Mouse (Mus musculus): Measurements from ENCODE around the gene Mbnl2. TPM values are rescaled to one million over a fixed set of nuclear protein-coding genes. Genes with fewer than 3 reads are reported as not detected.

The Mbnl2 gene
- polyA plus RNA-seq, 1 experiment, result 61.8 TPM

DNA sequence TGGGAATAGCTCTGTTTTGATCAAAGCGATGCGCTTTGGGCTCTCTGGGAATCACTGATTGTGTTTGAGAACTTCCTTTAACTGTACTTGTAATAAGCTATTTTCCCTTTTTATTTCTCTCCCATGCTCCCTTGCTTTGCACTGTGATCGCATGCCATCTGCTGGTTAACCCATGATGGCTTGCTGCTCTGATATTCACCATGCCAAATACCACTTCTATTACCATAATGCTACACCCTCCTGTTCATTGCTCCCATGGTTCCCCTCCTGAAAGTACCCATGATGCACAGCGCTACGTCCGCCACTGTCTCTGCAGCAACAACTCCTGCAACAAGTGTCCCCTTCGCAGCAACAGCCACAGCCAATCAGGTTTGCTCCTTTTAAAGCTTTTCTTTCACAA lies 128.9 kb downstream of the Mbnl2 start:
- no peak overlapping the region for H3K9ac ChIP-seq (ENCODE audit: low read depth, poor library complexity, severe bottlenecking)
- no peaks in the 10 kb centered on the region for H3K4me1 ChIP-seq (ENCODE audit: control insufficient read depth, insufficient read depth, low read length)
- peaks cover 4% of the 10 kb centered on the region; the same call in 1 of the 2 replicates for H3K36me3 ChIP-seq (ENCODE audit: control insufficient read depth, insufficient read depth, low read length, poor library complexity, severe bottlenecking)
- no peak for TF ChIP-seq EP300 (IDR thresholded peaks at IDR 0.05; ENCODE audit: insufficient read depth, low read depth, low read length)
- H3K4me3 ChIP-seq (ENCODE audit: low read depth, low read length), result no peak overlapping the region
- no peaks in the 10 kb centered on the region for H3K27me3 ChIP-seq (ENCODE audit: control insufficient read depth, insufficient read depth, low read length, poor library complexity, severe bottlenecking)
- no peaks in the 10 kb centered on the region for H3K9me3 ChIP-seq (replicated peaks; ENCODE audit: control insufficient read depth, insufficient read depth, low read length, poor library complexity, severe bottlenecking)
- no peak overlapping the region for H3K27ac ChIP-seq (ENCODE audit: insufficient read depth, low read length)

DNA sequence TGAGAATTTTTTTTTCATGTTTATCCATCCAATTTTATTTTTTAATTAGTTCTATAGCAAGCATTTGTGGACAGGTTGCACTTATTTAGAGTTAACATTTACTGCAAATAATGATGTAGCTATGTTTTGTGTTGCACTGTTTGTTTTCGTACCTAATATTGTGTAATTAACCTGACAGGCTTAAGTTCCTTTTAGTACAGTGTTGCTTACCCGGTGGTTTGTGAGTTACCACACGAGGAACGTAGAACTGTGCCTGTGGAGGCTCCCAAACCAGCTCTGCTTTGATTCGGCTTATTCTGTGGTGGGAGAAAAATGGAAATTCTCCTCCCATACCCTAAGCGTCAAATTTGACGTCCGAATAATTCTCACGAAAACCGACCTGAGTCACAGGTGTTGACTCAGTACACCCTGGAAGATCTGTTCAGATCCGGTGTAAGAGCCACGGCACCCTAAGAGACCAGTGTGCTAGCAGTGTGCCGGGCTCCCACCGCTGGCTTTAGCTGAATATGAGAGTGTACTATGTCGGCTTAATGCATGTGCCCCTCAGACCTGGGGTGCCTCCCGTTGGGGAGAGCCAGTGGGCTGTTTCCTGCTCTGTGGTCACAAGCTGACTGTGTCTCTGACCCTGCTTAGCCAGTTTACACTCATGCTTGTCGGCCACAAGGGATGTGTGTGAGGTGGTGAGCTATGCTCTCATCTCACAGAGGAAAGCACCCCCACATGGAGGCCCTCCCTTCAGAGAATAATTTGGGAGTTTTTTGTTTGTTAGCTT lies 129.5 kb downstream of the Mbnl2 start:
- H3K4me1 ChIP-seq (ENCODE audit: control insufficient read depth, insufficient read depth, low read length), result no peaks in the 10 kb centered on the region
- no peak overlapping the region for H3K9ac ChIP-seq (ENCODE audit: low read depth, poor library complexity, severe bottlenecking)
- peaks cover 2% of the 10 kb centered on the region; the same call in 1 of the 2 replicates for H3K36me3 ChIP-seq (ENCODE audit: control insufficient read depth, insufficient read depth, low read length, poor library complexity, severe bottlenecking)
- H3K9me3 ChIP-seq (replicated peaks; ENCODE audit: control insufficient read depth, insufficient read depth, low read length, poor library complexity, severe bottlenecking), result no peaks in the 10 kb centered on the region
- H3K4me3 ChIP-seq (ENCODE audit: low read depth, low read length), result no peak overlapping the region
- H3K27me3 ChIP-seq (ENCODE audit: control insufficient read depth, insufficient read depth, low read length, poor library complexity, severe bottlenecking), result no peaks in the 10 kb centered on the region
- TF ChIP-seq CTCF (IDR thresholded peaks at IDR 0.05; ENCODE audit: low read depth, low read length) (no peak), EP300 (IDR thresholded peaks at IDR 0.05; ENCODE audit: insufficient read depth, low read depth, low read length) (no peak), POLR2A (IDR thresholded peaks at IDR 0.05; ENCODE audit: insufficient read depth, low read length) (no peak)
- no peak overlapping the region for H3K27ac ChIP-seq (ENCODE audit: insufficient read depth, low read length)

DNA sequence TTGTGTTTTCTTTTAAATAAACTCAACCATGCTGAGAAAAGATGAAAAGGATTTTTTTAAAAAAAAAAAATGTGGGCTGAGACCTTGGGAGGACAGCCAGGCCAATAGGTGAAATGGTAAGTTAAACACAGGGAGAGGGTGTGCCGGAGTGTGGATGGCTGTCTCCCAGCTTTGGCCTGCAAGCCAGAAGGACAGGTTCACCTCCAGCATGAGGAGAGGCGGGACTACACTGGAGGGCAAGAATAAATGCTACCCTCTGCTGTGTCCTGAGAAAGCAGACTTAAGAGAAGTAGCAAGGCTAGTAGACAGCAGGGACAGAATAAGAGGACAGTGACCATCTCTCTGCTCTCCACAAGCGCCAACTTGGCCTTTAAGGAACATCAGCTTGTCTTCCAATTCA lies 130.1 kb downstream of the Mbnl2 start:
- H3K9ac ChIP-seq (ENCODE audit: low read depth, poor library complexity, severe bottlenecking), result no peak overlapping the region
- no peak overlapping the region for H3K27ac ChIP-seq (ENCODE audit: insufficient read depth, low read length)
- H3K27me3 ChIP-seq (ENCODE audit: control insufficient read depth, insufficient read depth, low read length, poor library complexity, severe bottlenecking), result no peaks in the 10 kb centered on the region
- peaks cover 2% of the 10 kb centered on the region; the same call in 1 of the 2 replicates for H3K36me3 ChIP-seq (ENCODE audit: control insufficient read depth, insufficient read depth, low read length, poor library complexity, severe bottlenecking)
- H3K4me3 ChIP-seq (ENCODE audit: low read depth, low read length), result no peak overlapping the region
- H3K4me1 ChIP-seq (ENCODE audit: control insufficient read depth, insufficient read depth, low read length), result no peaks in the 10 kb centered on the region
- H3K9me3 ChIP-seq (replicated peaks; ENCODE audit: control insufficient read depth, insufficient read depth, low read length, poor library complexity, severe bottlenecking), result no peaks in the 10 kb centered on the region
- TF ChIP-seq CTCF (IDR thresholded peaks at IDR 0.05; ENCODE audit: low read depth, low read length) (no peak), POLR2A (IDR thresholded peaks at IDR 0.05; ENCODE audit: insufficient read depth, low read length) (no peak), EP300 (IDR thresholded peaks at IDR 0.05; ENCODE audit: insufficient read depth, low read depth, low read length) (no peak)

DNA sequence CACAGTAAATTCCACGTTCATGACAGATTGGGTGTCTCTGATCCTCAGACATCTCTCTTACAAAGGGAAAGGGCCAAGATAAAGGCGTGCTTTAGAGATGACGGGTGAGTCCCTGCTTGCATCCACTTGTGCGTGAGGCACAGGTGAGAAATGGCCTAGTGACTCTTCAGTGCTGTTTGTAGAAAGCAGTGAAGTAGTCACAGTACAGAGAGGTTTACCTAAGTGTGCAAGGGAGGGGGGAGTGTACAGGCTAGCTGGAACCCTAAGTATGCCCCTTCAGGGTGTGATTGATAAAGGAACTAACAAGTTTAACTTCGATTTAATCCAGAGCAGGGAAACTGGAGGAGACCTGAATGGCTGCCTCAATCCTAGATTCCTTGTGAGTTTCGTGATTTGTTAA lies 130.8 kb downstream of the Mbnl2 start:
- no peaks in the 10 kb centered on the region for H3K9me3 ChIP-seq (replicated peaks; ENCODE audit: control insufficient read depth, insufficient read depth, low read length, poor library complexity, severe bottlenecking)
- TF ChIP-seq POLR2A (IDR thresholded peaks at IDR 0.05; ENCODE audit: insufficient read depth, low read length) (no peak), EP300 (IDR thresholded peaks at IDR 0.05; ENCODE audit: insufficient read depth, low read depth, low read length) (no peak), CTCF (IDR thresholded peaks at IDR 0.05; ENCODE audit: low read depth, low read length) (no peak)
- no peak overlapping the region for H3K9ac ChIP-seq (ENCODE audit: low read depth, poor library complexity, severe bottlenecking)
- H3K27ac ChIP-seq (ENCODE audit: insufficient read depth, low read length), result no peak overlapping the region
- H3K36me3 ChIP-seq (ENCODE audit: control insufficient read depth, insufficient read depth, low read length, poor library complexity, severe bottlenecking), result peaks cover 2% of the 10 kb centered on the region; the same call in 1 of the 2 replicates
- no peaks in the 10 kb centered on the region for H3K4me1 ChIP-seq (ENCODE audit: control insufficient read depth, insufficient read depth, low read length)
- no peak overlapping the region for H3K4me3 ChIP-seq (ENCODE audit: low read depth, low read length)
- H3K27me3 ChIP-seq (ENCODE audit: control insufficient read depth, insufficient read depth, low read length, poor library complexity, severe bottlenecking), result no peaks in the 10 kb centered on the region

DNA sequence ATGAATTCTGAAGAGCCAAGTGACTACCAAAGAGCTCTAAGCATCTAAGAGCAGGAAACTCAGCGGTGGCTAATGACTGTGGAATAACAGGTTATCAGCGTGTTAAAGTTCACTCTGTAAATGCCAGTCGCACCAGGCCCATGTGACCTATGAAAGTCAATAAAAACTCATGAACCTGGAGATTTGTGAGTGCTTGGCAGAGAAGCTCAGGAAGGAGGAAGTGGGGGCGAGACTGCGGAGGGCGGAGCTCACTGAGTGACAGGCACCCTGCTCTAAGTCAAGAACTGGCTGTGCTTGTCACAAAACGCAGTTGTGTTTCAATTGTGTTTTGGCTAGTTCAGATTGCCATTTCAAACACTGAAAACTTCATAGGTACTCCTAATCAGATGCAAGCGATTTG lies 131.4 kb downstream of the Mbnl2 start:
- Histone ChIP-seq H3K36me3 (ENCODE audit: control insufficient read depth, insufficient read depth, low read length, poor library complexity, severe bottlenecking) (peaks cover 2% of the 10 kb centered on the region; the same call in 1 of the 2 replicates), H3K4me3 (ENCODE audit: low read depth, low read length) (no peak overlapping the region), H3K9ac (ENCODE audit: low read depth, poor library complexity, severe bottlenecking) (no peak overlapping the region), H3K4me1 (ENCODE audit: control insufficient read depth, insufficient read depth, low read length) (no peaks in the 10 kb centered on the region), H3K9me3 (replicated peaks; ENCODE audit: control insufficient read depth, insufficient read depth, low read length, poor library complexity, severe bottlenecking) (no peaks in the 10 kb centered on the region), H3K27ac (ENCODE audit: insufficient read depth, low read length) (no peak overlapping the region), H3K27me3 (ENCODE audit: control insufficient read depth, insufficient read depth, low read length, poor library complexity, severe bottlenecking) (no peaks in the 10 kb centered on the region)
- TF ChIP-seq CTCF (IDR thresholded peaks at IDR 0.05; ENCODE audit: low read depth, low read length), result no peak
- TF ChIP-seq POLR2A (IDR thresholded peaks at IDR 0.05; ENCODE audit: insufficient read depth, low read length), result no peak
- TF ChIP-seq EP300 (IDR thresholded peaks at IDR 0.05; ENCODE audit: insufficient read depth, low read depth, low read length), result no peak

DNA sequence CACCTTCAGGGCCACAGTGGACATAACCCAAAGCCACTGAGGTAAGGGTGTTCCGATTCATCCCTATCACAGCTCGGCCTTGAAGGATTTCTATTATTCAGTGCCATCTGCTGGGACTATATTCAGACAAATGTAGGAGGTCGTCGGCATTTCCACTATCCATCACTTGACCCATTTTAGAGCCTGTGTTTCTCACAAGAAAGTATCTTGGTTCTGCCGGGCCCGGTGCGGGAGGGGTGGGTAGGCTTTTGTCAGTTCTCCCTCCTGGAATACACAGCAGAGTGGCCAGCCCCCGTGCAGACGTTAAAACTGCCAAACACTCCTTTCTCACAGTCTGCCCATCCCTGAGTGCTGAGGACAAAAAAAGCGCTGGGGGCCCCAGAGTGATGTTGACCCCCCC lies 134.4 kb downstream of the Mbnl2 start:
- H3K9ac ChIP-seq (ENCODE audit: low read depth, poor library complexity, severe bottlenecking), result no peak overlapping the region
- no peaks in the 10 kb centered on the region for H3K9me3 ChIP-seq (replicated peaks; ENCODE audit: control insufficient read depth, insufficient read depth, low read length, poor library complexity, severe bottlenecking)
- TF ChIP-seq EP300 (IDR thresholded peaks at IDR 0.05; ENCODE audit: insufficient read depth, low read depth, low read length) (no peak), POLR2A (IDR thresholded peaks at IDR 0.05; ENCODE audit: insufficient read depth, low read length) (no peak), CTCF (IDR thresholded peaks at IDR 0.05; ENCODE audit: low read depth, low read length) (no peak)
- H3K27me3 ChIP-seq (ENCODE audit: control insufficient read depth, insufficient read depth, low read length, poor library complexity, severe bottlenecking), result no peaks in the 10 kb centered on the region
- no peaks in the 10 kb centered on the region for H3K36me3 ChIP-seq (ENCODE audit: control insufficient read depth, insufficient read depth, low read length, poor library complexity, severe bottlenecking)
- H3K4me1 ChIP-seq (ENCODE audit: control insufficient read depth, insufficient read depth, low read length), result no peaks in the 10 kb centered on the region
- H3K27ac ChIP-seq (ENCODE audit: insufficient read depth, low read length), result no peak overlapping the region
- no peak overlapping the region for H3K4me3 ChIP-seq (ENCODE audit: low read depth, low read length)

All from ES-Bruce4 (cell line).